Mouse (Mus musculus) gastrocnemius, postnatal 25 days (tissue): ENCODE data around the gene Ogdh. TPM values are rescaled to one million over a fixed set of nuclear protein-coding genes. Genes with fewer than 3 reads are reported as not detected.

Experiments
- DNase-seq: peaks from one replicate; pipeline ENCODE4 v3.0.0; 2022
- total RNA-seq, 2 experiments: library from RNA; stranded (reverse); gene quantifications; 1 replicate in 1 of 2; 2 replicates in 1 of 2; pipeline ENCODE4 v1.2.3; 2021

Ogdh gene
- total RNA-seq, 2 experiments from 2014 or later: 664 to 688 TPM

- DNase-seq: peak; percentile 14
Measured at GRCm38 (mm10) chr11:6294632-6295031, 3.2 kb downstream of the Ogdh start.

- DNase-seq: no peak
Measured at GRCm38 (mm10) chr11:6296077-6296476, 4.6 kb downstream of the Ogdh start.

GRCm38 (mm10) chr11:6299435-6299834, 8.0 kb downstream of the Ogdh start:
- DNase-seq: no peak

- no peak for DNase-seq
Measured at GRCm38 (mm10) chr11:6302793-6303192, 11.4 kb downstream of the Ogdh start.

- DNase-seq: no peak
Measured at GRCm38 (mm10) chr11:6305943-6306430, 14.6 kb downstream of the Ogdh start.

- DNase-seq: no peak
Measured at GRCm38 (mm10) chr11:6308181-6308580, 16.7 kb downstream of the Ogdh start.

GRCm38 (mm10) chr11:6313874-6314406, 22.5 kb downstream of the Ogdh start:
- DNase-seq: no peak

GRCm38 (mm10) chr11:6316821-6317220, 25.4 kb downstream of the Ogdh start:
- no peak for DNase-seq

GRCm38 (mm10) chr11:6318559-6318958, 27.1 kb downstream of the Ogdh start:
- DNase-seq: no peak

GRCm38 (mm10) chr11:6319374-6319773, 27.9 kb downstream of the Ogdh start:
- DNase-seq: no peak

- DNase-seq: no peak
Measured at GRCm38 (mm10) chr11:6322086-6322485, 30.7 kb downstream of the Ogdh start.

- no peak for DNase-seq
Measured at GRCm38 (mm10) chr11:6323348-6323747, 31.9 kb downstream of the Ogdh start.

- no peak for DNase-seq
Measured at GRCm38 (mm10) chr11:6331256-6331655, 39.8 kb downstream of the Ogdh start.

GRCm38 (mm10) chr11:6332606-6333005, 41.2 kb downstream of the Ogdh start:
- no peak for DNase-seq

GRCm38 (mm10) chr11:6333403-6333802, 42.0 kb downstream of the Ogdh start:
- DNase-seq: no peak

- no peak for DNase-seq
Measured at GRCm38 (mm10) chr11:6335321-6335720, 43.9 kb downstream of the Ogdh start.

- no peak for DNase-seq
Measured at GRCm38 (mm10) chr11:6336689-6337088, 45.3 kb downstream of the Ogdh start.

- no peak for DNase-seq
Measured at GRCm38 (mm10) chr11:6345956-6346355, 54.5 kb downstream of the Ogdh start.

- no peak for DNase-seq
Measured at GRCm38 (mm10) chr11:6346966-6347365, 55.5 kb downstream of the Ogdh start.

GRCm38 (mm10) chr11:6348681-6349200, 57.3 kb downstream of the Ogdh start:
- DNase-seq: no peak

- no peak for DNase-seq
Measured at GRCm38 (mm10) chr11:6349586-6349985, 58.2 kb downstream of the Ogdh start.

GRCm38 (mm10) chr11:6355106-6355505, 63.7 kb downstream of the Ogdh start:
- no peak for DNase-seq

- no peak for DNase-seq
Measured at GRCm38 (mm10) chr11:6364581-6365275, 73.3 kb downstream of the Ogdh start.

- peak; percentile 71 for DNase-seq
Measured at GRCm38 (mm10) chr11:6365885-6366284, 74.5 kb downstream of the Ogdh start.
